Mouse (Mus musculus) retina, postnatal 1 day (tissue): ENCODE data around the gene Tmem108.

Experiments
- DNase-seq: peaks from one replicate; pipeline ENCODE4 v3.0.0-alpha.2; 2012

Gene Tmem108

DNA sequence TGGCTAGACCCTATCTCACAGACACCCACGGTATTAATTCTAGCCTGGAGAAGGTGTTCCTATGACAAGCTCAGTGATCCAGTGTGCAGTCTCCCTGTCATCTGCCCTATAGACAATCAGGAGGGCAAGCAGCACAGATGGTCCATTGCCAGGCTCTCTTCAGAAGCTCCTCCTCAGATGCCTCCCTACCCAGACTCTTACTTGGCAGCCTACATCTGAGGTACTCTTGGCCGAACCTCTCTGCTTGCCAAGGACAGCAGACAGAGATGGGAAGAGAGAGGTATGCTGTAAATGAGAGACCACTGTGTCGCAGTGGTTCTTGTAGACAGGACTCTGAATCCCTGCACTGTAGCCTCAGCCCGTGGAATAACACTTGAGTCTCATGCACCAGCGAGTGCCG is 181.0 kb downstream of the Tmem108 start:
- no peak for DNase-seq

GRCm38 (mm10) chr9:103580186-103580585 is 181.5 kb downstream of the Tmem108 start:
- no peak for DNase-seq

GRCm38 (mm10) chr9:103579411-103580026 is 182.1 kb downstream of the Tmem108 start:
- DNase-seq, result no peak

DNA sequence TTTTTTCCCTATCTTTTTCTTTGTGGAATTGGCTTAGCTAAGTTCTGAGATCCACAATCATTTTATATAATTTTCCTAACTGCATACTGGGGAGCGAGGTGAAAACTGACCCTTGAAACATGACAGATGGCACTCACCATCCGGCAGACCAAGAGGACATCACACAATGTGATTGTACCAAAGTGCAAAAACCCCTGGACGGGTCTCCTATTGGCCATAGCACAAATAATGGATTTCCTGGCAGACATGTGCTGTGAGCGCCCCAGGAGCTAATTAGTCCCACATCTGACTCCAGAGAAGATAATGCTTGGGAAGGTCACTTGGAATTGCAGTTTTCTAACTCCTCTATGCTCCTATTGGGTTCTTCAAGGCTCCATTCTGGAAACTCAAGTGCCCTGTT is 183.9 kb downstream of the Tmem108 start:
- DNase-seq, result no peak

GRCm38 (mm10) chr9:103577181-103577580 is 184.5 kb downstream of the Tmem108 start:
- DNase-seq, result no peak

DNA sequence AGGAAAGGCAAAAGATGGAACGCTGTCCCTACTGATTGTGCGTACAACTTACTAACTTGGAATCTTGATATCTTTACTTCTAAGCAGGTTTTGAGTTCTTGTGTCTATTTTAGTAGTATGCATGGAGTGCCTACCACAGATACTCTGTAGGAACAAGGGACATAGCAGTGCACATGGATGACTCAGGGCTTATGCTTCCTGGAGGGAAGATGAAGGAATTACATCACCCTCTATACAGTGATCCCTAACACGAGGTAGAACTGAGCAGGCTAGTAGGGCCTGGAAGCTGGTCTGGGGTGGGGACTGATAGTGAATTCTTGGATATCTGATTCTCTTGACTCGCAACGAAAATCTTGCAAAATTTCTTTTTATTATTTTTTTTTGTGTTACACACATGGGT is 185.7 kb downstream of the Tmem108 start:
- no peak for DNase-seq

GRCm38 (mm10) chr9:103573994-103574750 is 187.5 kb downstream of the Tmem108 start:
- peak; percentile 80 for DNase-seq

- DNase-seq, result no peak
Observed at GRCm38 (mm10) chr9:103570158-103570741, 191.4 kb downstream of the Tmem108 start.

GRCm38 (mm10) chr9:103568983-103569382 is 192.7 kb downstream of the Tmem108 start:
- DNase-seq, result no peak

GRCm38 (mm10) chr9:103565186-103565585 is 196.5 kb downstream of the Tmem108 start:
- DNase-seq, result no peak

GRCm38 (mm10) chr9:103563864-103564610 is 197.6 kb downstream of the Tmem108 start:
- peak; percentile 96 for DNase-seq

GRCm38 (mm10) chr9:103562063-103562462 is 199.6 kb downstream of the Tmem108 start:
- DNase-seq, result no peak

DNA sequence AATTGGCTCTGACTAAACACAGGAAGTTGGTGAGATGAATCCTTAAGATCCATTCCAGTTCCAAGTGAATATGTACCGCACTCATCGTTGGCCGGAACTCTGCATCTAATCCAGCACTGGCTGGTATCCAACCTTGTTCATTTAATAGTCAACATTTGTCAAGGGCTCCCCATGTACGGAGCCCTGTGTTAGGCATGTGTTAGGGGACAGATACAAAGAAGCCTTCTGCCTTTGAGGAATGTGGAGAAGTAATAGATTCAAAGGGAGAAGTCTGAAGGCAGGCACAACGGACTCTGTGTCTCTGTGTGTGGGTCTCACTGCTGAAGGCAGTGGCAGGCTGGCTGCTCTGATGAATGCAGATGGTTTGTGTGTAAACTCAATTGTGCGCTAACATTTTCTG is 202.9 kb downstream of the Tmem108 start:
- peak; percentile 40 for DNase-seq

DNA sequence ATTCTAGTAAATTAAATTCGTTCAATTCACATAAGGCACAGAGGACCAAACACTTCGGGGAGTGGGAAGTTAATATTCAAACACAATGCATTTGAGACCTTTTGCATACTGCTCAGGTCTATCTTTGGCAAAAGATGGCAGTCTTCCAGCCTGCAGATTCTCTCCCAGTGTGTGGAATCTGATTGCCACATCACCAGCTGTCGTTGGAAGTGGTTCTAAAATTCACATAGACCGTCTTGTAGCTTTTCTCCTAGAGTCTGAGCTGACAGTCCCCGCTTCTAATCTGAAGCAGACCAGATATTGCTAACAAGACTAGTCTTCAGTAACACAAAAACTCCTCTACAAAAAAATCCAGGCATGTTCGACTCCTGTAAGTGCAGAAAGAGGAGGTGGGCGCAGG is 203.4 kb downstream of the Tmem108 start:
- no peak for DNase-seq

GRCm38 (mm10) chr9:103557085-103557484 is 204.6 kb downstream of the Tmem108 start:
- no peak for DNase-seq

DNA sequence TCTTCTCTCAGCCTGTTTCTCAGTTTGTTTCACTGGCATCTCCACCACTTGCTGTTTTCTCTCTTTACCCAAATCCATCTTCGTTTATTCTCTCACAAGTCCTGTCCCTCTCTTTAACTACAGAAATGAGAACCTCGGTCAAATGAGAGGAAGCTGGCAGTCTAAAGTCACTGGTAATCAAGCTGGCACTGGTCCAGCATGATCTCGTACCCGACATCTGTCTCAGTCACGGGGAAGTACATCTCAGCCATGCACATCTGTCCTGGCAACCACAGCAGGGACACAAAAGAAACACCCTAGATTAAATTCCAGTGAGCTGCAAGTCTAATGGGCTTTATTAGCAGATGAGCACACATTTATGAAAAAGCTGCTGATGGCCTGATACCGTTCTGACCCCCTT is 206.3 kb downstream of the Tmem108 start:
- DNase-seq, result peak; percentile 36

GRCm38 (mm10) chr9:103550661-103551248 is 210.9 kb downstream of the Tmem108 start:
- peak; percentile 98 for DNase-seq

GRCm38 (mm10) chr9:103549178-103549577 is 212.5 kb downstream of the Tmem108 start:
- DNase-seq, result no peak

GRCm38 (mm10) chr9:103548606-103549005 is 213.0 kb downstream of the Tmem108 start:
- no peak for DNase-seq

DNA sequence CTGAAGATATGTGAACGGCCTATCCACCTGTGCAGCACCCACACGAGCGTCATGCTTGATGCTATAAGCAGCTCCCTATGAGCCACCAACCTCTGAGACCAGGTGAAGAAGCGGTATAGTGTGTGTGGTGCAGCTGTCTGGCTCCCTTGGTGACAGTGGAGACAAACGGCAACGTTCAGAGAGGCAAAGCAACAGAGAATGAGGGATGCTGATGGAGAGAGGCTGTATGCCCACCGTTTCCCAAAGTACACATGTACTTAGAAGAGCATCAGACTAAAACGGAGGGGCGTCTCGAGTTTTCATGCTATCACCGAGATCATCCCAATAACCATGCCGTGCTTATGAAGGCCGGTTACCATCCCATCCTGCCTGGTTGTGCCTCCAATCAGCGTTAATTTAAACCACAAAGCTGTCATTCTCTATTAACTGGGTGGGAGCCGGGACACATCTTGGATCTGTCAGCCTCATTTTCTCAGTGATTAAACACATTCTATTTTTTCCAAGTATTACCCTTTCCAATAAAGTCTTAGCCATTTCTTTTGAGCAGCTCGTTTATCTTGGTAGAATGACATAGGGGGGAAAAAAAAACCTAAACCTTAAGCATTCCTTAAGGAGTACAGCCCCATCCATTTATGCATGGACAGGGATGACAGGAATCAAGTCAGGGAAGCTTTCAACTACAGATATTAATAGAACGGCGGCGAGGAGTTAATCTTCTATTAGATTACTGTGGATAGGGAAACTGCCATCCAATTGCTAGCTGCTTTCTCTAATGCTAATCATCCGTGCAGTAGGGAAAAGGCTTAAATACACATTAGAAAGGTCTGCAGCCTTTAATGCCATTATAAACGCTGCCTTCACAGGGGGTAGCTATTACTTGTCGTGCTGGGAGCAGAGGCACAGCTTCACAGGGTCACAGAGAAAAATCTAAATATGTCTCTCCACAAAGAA is 214.7 kb downstream of the Tmem108 start:
- DNase-seq, result peak; percentile 68

DNA sequence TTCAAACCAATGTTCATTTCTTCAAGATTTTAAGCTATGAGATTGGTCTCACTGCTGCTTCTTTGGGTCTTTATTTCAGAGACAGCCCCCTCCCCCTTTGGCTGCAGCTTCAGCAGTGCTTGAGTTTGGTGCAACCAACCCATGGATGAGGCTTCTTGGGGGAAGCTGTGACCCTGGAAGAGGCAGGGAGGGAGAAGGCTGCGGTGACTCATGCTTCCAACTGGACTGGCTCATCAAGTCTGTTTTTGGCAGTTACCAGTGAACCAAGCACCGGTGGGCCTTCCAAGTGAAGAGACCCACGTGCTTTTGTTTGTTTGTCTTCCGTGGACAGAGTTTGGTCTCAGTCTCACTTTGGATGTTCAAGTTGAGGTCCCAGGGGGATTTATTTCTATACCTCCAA is 215.9 kb downstream of the Tmem108 start:
- DNase-seq, result no peak

- no peak for DNase-seq
Observed at GRCm38 (mm10) chr9:103545271-103545670, 216.4 kb downstream of the Tmem108 start.
